26 mouse cellular contexts compared by ENCODE assay signal in the genomic region with DNA sequence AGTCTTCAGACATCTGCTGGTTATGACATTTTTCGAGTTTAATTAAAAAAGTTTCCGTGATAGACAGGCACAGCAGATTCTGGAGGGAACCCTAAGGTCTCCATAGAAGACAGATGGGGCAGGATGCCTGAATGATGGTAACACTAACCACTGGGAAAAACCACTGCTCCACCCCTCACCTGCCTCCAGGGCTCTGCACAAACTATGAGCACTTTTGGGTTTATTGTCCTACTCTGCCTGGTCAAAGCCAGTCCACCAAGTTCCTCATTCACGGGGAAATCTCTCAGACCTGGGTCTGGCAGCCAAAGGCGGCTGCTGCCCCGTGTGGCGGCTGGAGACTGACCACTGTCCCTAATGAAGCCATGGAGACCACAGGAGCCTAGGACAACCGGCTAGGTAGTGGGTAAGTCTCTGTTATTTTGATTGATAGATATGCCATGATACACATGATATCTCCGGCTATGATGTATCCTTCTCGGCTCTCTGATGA. TPM values are rescaled to one million over a fixed set of nuclear protein-coding genes. Genes with fewer than 3 reads are reported as not detected.
DNase-seq lines count a peak whose midpoint lies in the region; ATAC-seq and TF ChIP-seq lines count a peak whose summit lies in the region.
"Had no signal": no experiment of that assay in that cellular context is flagged by ENCODE, and none has a peak within 500 bp of the region (broad histone marks: within the 10 kb centered on the region; RNA-seq: fewer than 3 reads in every experiment).

No protein-coding gene starts in this region.

- no peaks in the 10 kb centered on the region for H3K27me3 ChIP-seq in kidney, adult 2 months (replicated peaks; ENCODE audit: control insufficient read depth, insufficient read depth, low read length)
- no peaks in the 10 kb centered on the region for H3K27me3 ChIP-seq in kidney, embryonic 14.5 days (ENCODE audit: control insufficient read depth, insufficient read depth, low read length)
- no peaks in the 10 kb centered on the region for H3K27me3 ChIP-seq in liver, embryonic 14.5 days (ENCODE audit: control insufficient read depth, insufficient read depth, low read length)
- H3K27me3 ChIP-seq in liver, embryonic 12.5 days (replicated peaks) = 0 out of 2 replicates have a peak, but pooled peaks cover 3% of the 10 kb centered on the region
- H3K27me3 ChIP-seq: embryonic facial prominence, embryonic 15.5 days; limb, embryonic 12.5 days; midbrain, embryonic 15.5 days; neural tube, embryonic 13.5 days; stomach, embryonic 15.5 days had no signal

- no peak for TF ChIP-seq POLR2A in kidney, adult 2 months (IDR thresholded peaks at IDR 0.05; ENCODE audit: low read depth, low read length)

- WGBS in kidney, adult 2 months = 62% methylated on average over 9 of the region's 9 CpGs
- WGBS in kidney, embryonic 14.5 days = 61% methylated on average over 9 of the region's 9 CpGs
- WGBS in liver, embryonic 14.5 days (ENCODE audit: insufficient replicate concordance) = 27% methylated on average over 9 of the region's 9 CpGs
- WGBS in liver, embryonic 12.5 days (ENCODE audit: insufficient replicate concordance) = 39% methylated on average over 9 of the region's 9 CpGs

- H3K36me3 ChIP-seq in kidney, adult 2 months (ENCODE audit: control insufficient read depth, insufficient read depth, low read length) = no peaks in the 10 kb centered on the region
- no peaks in the 10 kb centered on the region for H3K36me3 ChIP-seq in kidney, embryonic 14.5 days (ENCODE audit: control insufficient read depth, insufficient read depth, low read length)
- H3K36me3 ChIP-seq in liver, embryonic 14.5 days (replicated peaks; ENCODE audit: control insufficient read depth, insufficient read depth, low read depth) = no peaks in the 10 kb centered on the region
- no peaks in the 10 kb centered on the region for H3K36me3 ChIP-seq in liver, embryonic 12.5 days
- H3K36me3 ChIP-seq: embryonic facial prominence, embryonic 15.5 days; limb, embryonic 12.5 days; midbrain, embryonic 15.5 days; neural tube, embryonic 13.5 days; stomach, embryonic 15.5 days had no signal

- peak overlapping the region; percentile 70; the same call in 1 of the 2 replicates for H3K27ac ChIP-seq in gastrocnemius, adult 2 months
- peak overlapping the region; percentile 59; the same call in 1 of the 2 replicates for H3K27ac ChIP-seq in kidney, adult 2 months (ENCODE audit: insufficient read depth, low read depth, low read length)
- H3K27ac ChIP-seq in kidney, embryonic 14.5 days (ENCODE audit: low read depth, low read length) = no peak overlapping the region; the same call in 1 of the 2 replicates
- H3K27ac ChIP-seq in liver, embryonic 14.5 days = no peak overlapping the region
- H3K27ac ChIP-seq in liver, embryonic 12.5 days = no peak overlapping the region
- H3K27ac ChIP-seq: embryonic facial prominence, embryonic 15.5 days; hindbrain, postnatal 0 days; limb, embryonic 12.5 days; midbrain, embryonic 15.5 days; neural tube, embryonic 13.5 days had no signal

- no peak for TF ChIP-seq EP300 in liver, embryonic 14.5 days (IDR thresholded peaks at IDR 0.05; ENCODE audit: low read depth)

- no peak for DNase-seq in gastrocnemius, adult 2 months
- DNase-seq in gastrocnemius, postnatal 10 days = no peak
- peak; percentile 12 for DNase-seq in kidney, adult 2 months
- DNase-seq in liver, embryonic 14.5 days (ENCODE audit: low read depth in 3 of 3, low spot score in 3 of 3) = no peak
- no peak for DNase-seq in thymus, postnatal 0 days (ENCODE audit: low spot score)
- DNase-seq: adrenal gland, postnatal 14 days; cerebellum, adult 2 months; cerebellum, postnatal 25 days; kidney, adult 11 months; layer of hippocampus, postnatal 36 days; lung, adult 2 months; lung, postnatal 14 days; thymus, postnatal 14 days had no signal

- ATAC-seq in kidney, embryonic 14.5 days (ENCODE audit: low FRiP score, low TSS enrichment) = no peak
- ATAC-seq in liver, embryonic 14.5 days (ENCODE audit: insufficient read depth) = no peak
- no peak for ATAC-seq in liver, embryonic 12.5 days
- peak; percentile 10; the same call in 1 of the 2 replicates for ATAC-seq in megakaryocyte, adult 5-6 weeks (ENCODE audit: poor library complexity, severe bottlenecking)
- ATAC-seq: forebrain, embryonic 14.5 days; hindbrain, postnatal 0 days; midbrain, embryonic 15.5 days had no signal

- intact Hi-C loops in gastrocnemius, adult 2 months (cut with DNase I) = no loop called here

- H3K4me1 ChIP-seq in kidney, adult 2 months (ENCODE audit: control insufficient read depth, insufficient read depth, low read length) = no peaks in the 10 kb centered on the region
- peaks cover 16% of the 10 kb centered on the region; the same call in 1 of the 2 replicates for H3K4me1 ChIP-seq in kidney, embryonic 14.5 days (ENCODE audit: control insufficient read depth, insufficient read depth, low read length)
- H3K4me1 ChIP-seq in liver, embryonic 14.5 days (replicated peaks; ENCODE audit: control insufficient read depth in 2 of 2, insufficient read depth in 2 of 2, low read length in 1 of 2) = peaks cover 0 to 3% of the 10 kb centered on the region in 2 experiments; a peak in 1 of 4 replicates
- H3K4me1 ChIP-seq in liver, embryonic 12.5 days = peaks cover 18% of the 10 kb centered on the region
- H3K4me1 ChIP-seq: limb, embryonic 12.5 days; midbrain, embryonic 15.5 days; neural tube, embryonic 13.5 days had no signal

- H3K9ac ChIP-seq in kidney, embryonic 14.5 days (ENCODE audit: low read depth, low read length) = no peak overlapping the region
- H3K9ac ChIP-seq in liver, embryonic 14.5 days (replicated peaks) = no peak overlapping the region
- H3K9ac ChIP-seq in liver, embryonic 12.5 days = no peak overlapping the region
- H3K9ac ChIP-seq: embryonic facial prominence, embryonic 15.5 days; limb, embryonic 12.5 days; midbrain, embryonic 15.5 days; neural tube, embryonic 13.5 days; stomach, embryonic 15.5 days had no signal

- H3K4me2 ChIP-seq in kidney, embryonic 14.5 days (replicated peaks; ENCODE audit: low read depth, low read length) = no peak overlapping the region
- H3K4me2 ChIP-seq in liver, embryonic 14.5 days (ENCODE audit: low read depth) = no peak overlapping the region
- H3K4me2 ChIP-seq in liver, embryonic 12.5 days = no peak overlapping the region
- H3K4me2 ChIP-seq: embryonic facial prominence, embryonic 15.5 days; limb, embryonic 12.5 days; liver, embryonic 11.5 days; midbrain, embryonic 15.5 days; neural tube, embryonic 13.5 days; stomach, embryonic 15.5 days had no signal

- H3K9me3 ChIP-seq in kidney, embryonic 14.5 days (ENCODE audit: control insufficient read depth, low read length) = no peaks in the 10 kb centered on the region
- no peaks in the 10 kb centered on the region for H3K9me3 ChIP-seq in liver, embryonic 14.5 days (ENCODE audit: control insufficient read depth, low read length)
- H3K9me3 ChIP-seq in liver, embryonic 12.5 days (replicated peaks) = no peaks in the 10 kb centered on the region
- H3K9me3 ChIP-seq: embryonic facial prominence, embryonic 15.5 days; limb, embryonic 12.5 days; midbrain, embryonic 15.5 days; neural tube, embryonic 13.5 days; stomach, embryonic 15.5 days had no signal

- TF ChIP-seq CTCF in gastrocnemius, adult 2 months (IDR thresholded peaks at IDR 0.05) = no peak
- TF ChIP-seq CTCF in kidney, adult 2 months (conservative IDR thresholded peaks at IDR 0.05; ENCODE audit: insufficient read depth, insufficient read length, low read depth, low read length) = no peak
- 0 out of 2 replicates have a peak, but pooled peaks have one; percentile 4 for TF ChIP-seq CTCF in liver, embryonic 14.5 days (IDR thresholded peaks at IDR 0.05; ENCODE audit: low read depth)

- no peak overlapping the region for H3K4me3 ChIP-seq in gastrocnemius, adult 2 months
- no peak overlapping the region for H3K4me3 ChIP-seq in kidney, adult 2 months (ENCODE audit: insufficient read depth, low read depth, low read length)
- no peak overlapping the region for H3K4me3 ChIP-seq in kidney, embryonic 14.5 days (ENCODE audit: low read length)
- no peak overlapping the region for H3K4me3 ChIP-seq in liver, embryonic 14.5 days (ENCODE audit: insufficient read depth in 1 of 2, low read depth in 2 of 2, low read length in 2 of 2)
- no peak overlapping the region for H3K4me3 ChIP-seq in liver, embryonic 12.5 days
- H3K4me3 ChIP-seq: embryonic facial prominence, embryonic 15.5 days; limb, embryonic 12.5 days; midbrain, embryonic 15.5 days; myocyte; neural tube, embryonic 13.5 days; stomach, embryonic 15.5 days had no signal

RNA-seq across cellular contexts. Expression of gene Slamf9, which starts 44.4 kb away (rescaled TPM):
- total RNA-seq in gastrocnemius, adult 2 months (2021) = under 1 TPM in 1 of 2 experiments, not detected in 1; 0.22 TPM
- under 1 TPM; 0.42 to 0.72 TPM for total RNA-seq in gastrocnemius, postnatal 10 days (2021)
- 19.2 and 20.2 TPM in 2 replicates for polyA plus RNA-seq in kidney, adult 2 months (2012; rRNA removed)
- 0.74 and 0.97 TPM in 2 replicates for polyA plus RNA-seq in kidney, embryonic 14.5 days (2014; fragmentation: Nextera tagmentation; extraction: Ambion mirVana)
- polyA plus RNA-seq in liver, embryonic 14.5 days (2012; rRNA removed) = 0.92 and 1.5 TPM in 2 replicates
- 1.5 and 1.9 TPM in 2 replicates for polyA plus RNA-seq in liver, embryonic 14.5 days (2014; fragmentation: Nextera tagmentation; extraction: Ambion mirVana)
- 1.1 and 1.3 TPM in 2 replicates for polyA plus RNA-seq in liver, embryonic 12.5 days (2016; fragmentation: Nextera tagmentation; extraction: Ambion mirVana)
- 2.3 and 3.1 TPM in 2 replicates for total RNA-seq in megakaryocyte, adult 5-6 weeks (2015)
- total RNA-seq in megakaryocyte, adult 5-6 weeks (2017) = 0.11 and 1.5 TPM in 2 replicates
- 1.2 and 1.4 TPM in 2 replicates for polyA plus RNA-seq in thymus, postnatal 0 days (2015; fragmentation: Nextera tagmentation; extraction: Ambion mirVana)
- total RNA-seq: gastrocnemius, adult 8-10 months; hindbrain, postnatal 0 days had no signal
- polyA plus RNA-seq: neural tube, embryonic 13.5 days had no signal

RNA-seq across cellular contexts. Expression of gene Igsf9, which starts 50.8 kb away (rescaled TPM):
- under 1 TPM in 1 of 2 experiments, not detected in 1; 0.67 TPM for total RNA-seq in gastrocnemius, adult 2 months (2021)
- total RNA-seq in gastrocnemius, postnatal 10 days (2021) = under 1 TPM; 0.56 to 0.86 TPM
- 15.4 and 20.7 TPM in 2 replicates for polyA plus RNA-seq in kidney, adult 2 months (2012; rRNA removed)
- polyA plus RNA-seq in kidney, embryonic 14.5 days (2014; fragmentation: Nextera tagmentation; extraction: Ambion mirVana) = 37.8 and 41.8 TPM in 2 replicates
- 2.1 and 2.8 TPM in 2 replicates for polyA plus RNA-seq in liver, embryonic 14.5 days (2012; rRNA removed)
- 0.60 and 1.0 TPM in 2 replicates for polyA plus RNA-seq in liver, embryonic 14.5 days (2014; fragmentation: Nextera tagmentation; extraction: Ambion mirVana)
- polyA plus RNA-seq in liver, embryonic 12.5 days (2016; fragmentation: Nextera tagmentation; extraction: Ambion mirVana) = 3.9 and 4.2 TPM in 2 replicates
- 0.20 and 1.9 TPM in 2 replicates for total RNA-seq in megakaryocyte, adult 5-6 weeks (2015)
- total RNA-seq in megakaryocyte, adult 5-6 weeks (2017) = 0.16 TPM in 1 of 2 replicates, not detected in the other
- polyA plus RNA-seq in thymus, postnatal 0 days (2015; fragmentation: Nextera tagmentation; extraction: Ambion mirVana) = 2.4 and 2.5 TPM in 2 replicates

RNA-seq across cellular contexts. Expression of gene Pigm, which starts 54.4 kb away (rescaled TPM):
- total RNA-seq in gastrocnemius, adult 2 months (2021) = 1 to 10 TPM; 3.8 to 3.9 TPM
- 1 to 10 TPM; 5.6 to 6.9 TPM for total RNA-seq in gastrocnemius, postnatal 10 days (2021)
- 4.9 and 5.6 TPM in 2 replicates for polyA plus RNA-seq in kidney, adult 2 months (2012; rRNA removed)
- polyA plus RNA-seq in kidney, embryonic 14.5 days (2014; fragmentation: Nextera tagmentation; extraction: Ambion mirVana) = 9.5 and 12.1 TPM in 2 replicates
- polyA plus RNA-seq in liver, embryonic 14.5 days (2012; rRNA removed) = 3.8 and 4.1 TPM in 2 replicates
- 2.3 and 2.6 TPM in 2 replicates for polyA plus RNA-seq in liver, embryonic 14.5 days (2014; fragmentation: Nextera tagmentation; extraction: Ambion mirVana)
- polyA plus RNA-seq in liver, embryonic 12.5 days (2016; fragmentation: Nextera tagmentation; extraction: Ambion mirVana) = 4.3 TPM in 2 replicates
- 14.1 and 15.5 TPM in 2 replicates for total RNA-seq in megakaryocyte, adult 5-6 weeks (2015)
- total RNA-seq in megakaryocyte, adult 5-6 weeks (2017) = 14.8 and 15.1 TPM in 2 replicates
- polyA plus RNA-seq in thymus, postnatal 0 days (2015; fragmentation: Nextera tagmentation; extraction: Ambion mirVana) = 5.6 and 6.5 TPM in 2 replicates

Comparison
In these comparisons a context has a peak if more than half of its experiments do, and no peak if none do; other contexts are left out.
1. H3K27ac ChIP-seq: peak in gastrocnemius, adult 2 months (single experiment) and kidney, adult 2 months (single experiment); none in kidney, embryonic 14.5 days (single experiment), liver, embryonic 14.5 days (single experiment) and liver, embryonic 12.5 days (single experiment).